Mouse (Mus musculus) ES-E14 (cell line): ENCODE measurements around the gene Arhgap45.

Experiments used
- HCFC1 ChIP-seq: IDR thresholded peaks from 2 replicates; pipeline ENCODE4 v1.6.1; 2012; ENCODE audit warnings: low read length, inconsistent platforms, borderline replicate concordance; ENCODE audit not compliant: insufficient read depth
- MAFK ChIP-seq: IDR thresholded peaks from 2 replicates; pipeline ENCODE4 v1.6.1; 2014; ENCODE audit warnings: mild to moderate bottlenecking, low read depth, low read length, inconsistent platforms; ENCODE audit not compliant: insufficient read depth
- ZC3H11A ChIP-seq: IDR thresholded peaks from 2 replicates; pipeline ENCODE4 v1.6.1; 2012; ENCODE audit warnings: low read depth, mild to moderate bottlenecking, inconsistent platforms, low read length, borderline replicate concordance

- no peak for TF ChIP-seq MAFK
- TF ChIP-seq HCFC1 = no peak
- no peak for TF ChIP-seq ZC3H11A
Measured at GRCm38 (mm10) chr10:80053259-80053780, 36.9 kb downstream of the Arhgap45 start.
